Mouse (Mus musculus): ENCODE results near the gene Ak2.

Ak2 gene

GRCm38 (mm10) chr4:128991500-128992008 is at the start of gene Ak2:
Gene Ak2, plus strand, starts transcription at chr4:128991958.
- DNase-seq (ENCODE audit: low read depth, low spot score) = no peak

- no peak for DNase-seq (ENCODE audit: low read depth, low spot score)
These were observed 49.4 kb upstream of the Ak2 start for GRCm38 (mm10) chr4:128942346-128942745.

- DNase-seq (ENCODE audit: low read depth, low spot score) = no peak
These were observed 45.0 kb upstream of the Ak2 start for GRCm38 (mm10) chr4:128946736-128947135.

GRCm38 (mm10) chr4:128947326-128947933 is 44.3 kb upstream of the Ak2 start:
- no peak for DNase-seq (ENCODE audit: low read depth, low spot score)

GRCm38 (mm10) chr4:128948137-128948674 is 43.6 kb upstream of the Ak2 start:
- no peak for DNase-seq (ENCODE audit: low read depth, low spot score)

GRCm38 (mm10) chr4:128949470-128950005 is 42.2 kb upstream of the Ak2 start:
- DNase-seq (ENCODE audit: low read depth, low spot score) = no peak

GRCm38 (mm10) chr4:128950461-128950860 is 41.3 kb upstream of the Ak2 start:
- DNase-seq (ENCODE audit: low read depth, low spot score) = no peak

GRCm38 (mm10) chr4:128953851-128954250 is 37.9 kb upstream of the Ak2 start:
- DNase-seq (ENCODE audit: low read depth, low spot score) = no peak

- DNase-seq (ENCODE audit: low read depth, low spot score) = no peak
These were observed 34.4 kb upstream of the Ak2 start for GRCm38 (mm10) chr4:128957155-128957911.

- DNase-seq (ENCODE audit: low read depth, low spot score) = no peak
These were observed 33.6 kb upstream of the Ak2 start for GRCm38 (mm10) chr4:128958156-128958555.

- DNase-seq (ENCODE audit: low read depth, low spot score) = no peak
These were observed 32.9 kb upstream of the Ak2 start for GRCm38 (mm10) chr4:128958849-128959248.

GRCm38 (mm10) chr4:128959676-128960075 is 32.1 kb upstream of the Ak2 start:
- no peak for DNase-seq (ENCODE audit: low read depth, low spot score)

GRCm38 (mm10) chr4:128961301-128962028 is 30.3 kb upstream of the Ak2 start:
- DNase-seq (ENCODE audit: low read depth, low spot score) = no peak

- DNase-seq (ENCODE audit: low read depth, low spot score) = peak; percentile 72
These were observed 29.5 kb upstream of the Ak2 start, which contains the start of gene Azin2 for GRCm38 (mm10) chr4:128962029-128962925. Gene Azin2, minus strand, starts transcription at chr4:128962442.

GRCm38 (mm10) chr4:128962926-128963290 is 28.9 kb upstream of the Ak2 start:
- DNase-seq (ENCODE audit: low read depth, low spot score) = no peak

GRCm38 (mm10) chr4:128966751-128967150 is 25.0 kb upstream of the Ak2 start:
- DNase-seq (ENCODE audit: low read depth, low spot score) = no peak

GRCm38 (mm10) chr4:128969081-128969480 is 22.7 kb upstream of the Ak2 start:
- DNase-seq (ENCODE audit: low read depth, low spot score) = no peak

GRCm38 (mm10) chr4:128969607-128970416 is 21.9 kb upstream of the Ak2 start:
- DNase-seq (ENCODE audit: low read depth, low spot score) = no peak

- DNase-seq (ENCODE audit: low read depth, low spot score) = no peak
These were observed 21.3 kb upstream of the Ak2 start for GRCm38 (mm10) chr4:128970417-128970807.
